Mouse (Mus musculus): ENCODE results near the gene Vopp1. TPM values are rescaled to one million over a fixed set of nuclear protein-coding genes. Genes with fewer than 3 reads are reported as not detected.

Vopp1 gene
- polyA plus RNA-seq, 1 experiment from 2014 or later, result 21.1 TPM

- TF ChIP-seq CTCF (IDR thresholded peaks at IDR 0.05; ENCODE audit: low read depth), result no peak
- TF ChIP-seq EP300 (IDR thresholded peaks at IDR 0.05; ENCODE audit: low read depth), result no peak
- no peaks in the 10 kb centered on the region for H3K9me3 ChIP-seq (ENCODE audit: low read length)
- H3K27me3 ChIP-seq (ENCODE audit: insufficient read depth, low read length), result no peaks in the 10 kb centered on the region
- DNase-seq (no peak), ATAC-seq (no peak)
- no peak overlapping the region for H3K27ac ChIP-seq (ENCODE audit: low read depth)
- H3K36me3 ChIP-seq (replicated peaks; ENCODE audit: insufficient read depth, low read length), result no peaks in the 10 kb centered on the region; the same call in 1 of the 2 replicates
- H3K4me2 ChIP-seq (ENCODE audit: low read depth, low read length), result no peak overlapping the region
- H3K9ac ChIP-seq (replicated peaks), result no peak overlapping the region
- WGBS (ENCODE audit: insufficient replicate concordance), result 46% methylated on average over 1 of the region's 1 CpGs
- H3K4me3 ChIP-seq (ENCODE audit: low read depth, low read length), result no peak overlapping the region
- peaks cover 35% of the 10 kb centered on the region for H3K4me1 ChIP-seq (ENCODE audit: insufficient read depth)
Observed at GRCm38 (mm10) chr6:57770467-57771190, 54.3 kb downstream of the Vopp1 start.

- Histone ChIP-seq H3K9me3 (ENCODE audit: low read length) (no peaks in the 10 kb centered on the region), H3K27me3 (ENCODE audit: insufficient read depth, low read length) (no peaks in the 10 kb centered on the region), H3K4me3 (ENCODE audit: low read depth, low read length) (no peak overlapping the region), H3K27ac (ENCODE audit: low read depth) (peak overlapping the region; percentile 78), H3K4me2 (ENCODE audit: low read depth, low read length) (no peak overlapping the region), H3K4me1 (ENCODE audit: insufficient read depth) (peaks cover 48% of the 10 kb centered on the region), H3K9ac (replicated peaks) (no peak overlapping the region), H3K36me3 (replicated peaks; ENCODE audit: insufficient read depth, low read length) (no peaks in the 10 kb centered on the region; the same call in 1 of the 2 replicates)
- 56% methylated on average over 7 of the region's 7 CpGs for WGBS (ENCODE audit: insufficient replicate concordance)
- TF ChIP-seq EP300 (IDR thresholded peaks at IDR 0.05; ENCODE audit: low read depth) (no peak), CTCF (IDR thresholded peaks at IDR 0.05; ENCODE audit: low read depth) (no peak)
- peak; percentile 4; the same call in 1 of the 2 replicates for ATAC-seq
- DNase-seq, result no peak
Observed at GRCm38 (mm10) chr6:57768948-57769525, 55.9 kb downstream of the Vopp1 start.

GRCm38 (mm10) chr6:57767112-57767868 lies 57.7 kb downstream of the Vopp1 start:
- no peaks in the 10 kb centered on the region for H3K36me3 ChIP-seq (replicated peaks; ENCODE audit: insufficient read depth, low read length)
- TF ChIP-seq EP300 (IDR thresholded peaks at IDR 0.05; ENCODE audit: low read depth), result peak; percentile 97
- peak; percentile 69 for TF ChIP-seq CTCF (IDR thresholded peaks at IDR 0.05; ENCODE audit: low read depth)
- H3K27ac ChIP-seq (ENCODE audit: low read depth), result peak overlapping the region; percentile 78
- ATAC-seq (peak; percentile 75), DNase-seq (peak; percentile 28)
- 0 out of 2 replicates have a peak overlapping the region, but pooled peaks have one; percentile 0 for H3K4me3 ChIP-seq (ENCODE audit: low read depth, low read length)
- no peaks in the 10 kb centered on the region for H3K27me3 ChIP-seq (ENCODE audit: insufficient read depth, low read length)
- H3K9me3 ChIP-seq (ENCODE audit: low read length), result no peaks in the 10 kb centered on the region
- H3K4me1 ChIP-seq (ENCODE audit: insufficient read depth), result peaks cover 57% of the 10 kb centered on the region
- WGBS (ENCODE audit: insufficient replicate concordance), result 24% methylated on average over 8 of the region's 8 CpGs
- peak overlapping the region; percentile 3 for H3K9ac ChIP-seq (replicated peaks)
- H3K4me2 ChIP-seq (ENCODE audit: low read depth, low read length), result peak overlapping the region; percentile 58

GRCm38 (mm10) chr6:57766287-57766686 lies 58.7 kb downstream of the Vopp1 start:
- Histone ChIP-seq H3K4me3 (ENCODE audit: low read depth, low read length) (0 out of 2 replicates have a peak overlapping the region, but pooled peaks have one; percentile 0), H3K9me3 (ENCODE audit: low read length) (no peaks in the 10 kb centered on the region), H3K4me1 (ENCODE audit: insufficient read depth) (peaks cover 57% of the 10 kb centered on the region), H3K27ac (ENCODE audit: low read depth) (peak overlapping the region; percentile 78), H3K9ac (replicated peaks) (peak overlapping the region; percentile 44; the same call in 1 of the 2 replicates), H3K27me3 (ENCODE audit: insufficient read depth, low read length) (no peaks in the 10 kb centered on the region), H3K36me3 (replicated peaks; ENCODE audit: insufficient read depth, low read length) (no peaks in the 10 kb centered on the region; the same call in 1 of the 2 replicates), H3K4me2 (ENCODE audit: low read depth, low read length) (peak overlapping the region; percentile 58; the same call in 1 of the 2 replicates)
- DNase-seq, result peak; percentile 37
- peak; percentile 76 for ATAC-seq
- WGBS (ENCODE audit: insufficient replicate concordance), result 61% methylated on average over 1 of the region's 1 CpGs
- peak; percentile 90 for TF ChIP-seq EP300 (IDR thresholded peaks at IDR 0.05; ENCODE audit: low read depth)
- TF ChIP-seq CTCF (IDR thresholded peaks at IDR 0.05; ENCODE audit: low read depth), result no peak

GRCm38 (mm10) chr6:57765095-57765878 lies 59.7 kb downstream of the Vopp1 start:
- Histone ChIP-seq H3K27me3 (ENCODE audit: insufficient read depth, low read length) (no peaks in the 10 kb centered on the region), H3K4me3 (ENCODE audit: low read depth, low read length) (no peak overlapping the region), H3K9me3 (ENCODE audit: low read length) (no peaks in the 10 kb centered on the region), H3K36me3 (replicated peaks; ENCODE audit: insufficient read depth, low read length) (peaks cover 4% of the 10 kb centered on the region), H3K27ac (ENCODE audit: low read depth) (peak overlapping the region; percentile 78), H3K4me2 (ENCODE audit: low read depth, low read length) (0 out of 2 replicates have a peak overlapping the region, but pooled peaks have one; percentile 58), H3K9ac (replicated peaks) (peak overlapping the region; percentile 44), H3K4me1 (ENCODE audit: insufficient read depth) (peaks cover 57% of the 10 kb centered on the region)
- TF ChIP-seq EP300 (IDR thresholded peaks at IDR 0.05; ENCODE audit: low read depth), result peak; percentile 81
- TF ChIP-seq CTCF (IDR thresholded peaks at IDR 0.05; ENCODE audit: low read depth), result no peak
- ATAC-seq, result peak; percentile 19; the same call in 1 of the 2 replicates
- peak; percentile 67 for DNase-seq
- 45% methylated on average over 3 of the region's 3 CpGs for WGBS (ENCODE audit: insufficient replicate concordance)
